Mouse (Mus musculus) heart, embryonic 14.5 days (tissue): Measurements from ENCODE around the gene Hist2h2aa2. TPM values are rescaled to one million over a fixed set of nuclear protein-coding genes. Genes with fewer than 3 reads are reported as not detected.
"Not testable (repeated sequence)": the region's sequence is repeated elsewhere in the genome, so short reads cannot be mapped to it uniquely, and the experiment has no call there.

Experiments
- ATAC-seq: fragments of 200-750 bp; cut with Nextera tagmentation; 2 replicates; pipeline ENCODE4 v1.8.0; 2017; ENCODE audit warnings: low read depth, moderate TSS enrichment; ENCODE audit not compliant: insufficient number of reproducible peaks, insufficient read depth, low FRiP score
- H3K27ac ChIP-seq, 2 experiments: fragments of 200-500 bp in 1 of 2; fragments of 300-500 bp in 1 of 2; sonication (generic) in 1 of 2; replicated peaks in 1 of 2; 2 replicates each; pipeline ENCODE4 v1.5.1; 2012 to 2014; ENCODE audit warnings: low read depth in 2 of 2, low read length in 2 of 2, control low read depth in 1 of 2, mild to moderate bottlenecking in 1 of 2, mixed read lengths in 1 of 2; ENCODE audit not compliant: control insufficient read depth in 1 of 2, insufficient read depth in 1 of 2
- H3K27me3 ChIP-seq: fragments of 300-500 bp; sonication (generic); 2 replicates; pipeline ENCODE4 v1.6.1; 2014; ENCODE audit warnings: mild to moderate bottlenecking, low read length, control low read depth; ENCODE audit not compliant: control insufficient read depth, insufficient read depth
- H3K36me3 ChIP-seq: fragments of 300-500 bp; sonication (generic); 2 replicates; pipeline ENCODE4 v1.6.1; 2014; ENCODE audit warnings: mild to moderate bottlenecking, control low read depth, low read length, mixed read lengths; ENCODE audit not compliant: control insufficient read depth, insufficient read depth
- H3K4me1 ChIP-seq, 2 experiments: fragments of 200-500 bp in 1 of 2; fragments of 300-500 bp in 1 of 2; sonication (generic) in 1 of 2; 2 replicates each; pipeline ENCODE4 v1.6.1; 2012 to 2014; ENCODE audit warnings: low read length in 2 of 2, control low read depth in 1 of 2, mixed read lengths in 1 of 2; ENCODE audit not compliant: control insufficient read depth in 2 of 2, insufficient read depth in 2 of 2
- H3K4me2 ChIP-seq: fragments of 300-500 bp; sonication (generic); 2 replicates; pipeline ENCODE4 v1.6.1; 2014; ENCODE audit warnings: mild to moderate bottlenecking, low read length
- H3K4me3 ChIP-seq, 2 experiments: fragments of 200-500 bp in 1 of 2; fragments of 300-500 bp in 1 of 2; sonication (generic) in 1 of 2; 2 replicates each; pipeline ENCODE4 v1.5.1; 2012 to 2014; ENCODE audit warnings: low read length in 2 of 2, mild to moderate bottlenecking in 2 of 2, control low read depth in 1 of 2, low read depth in 1 of 2, moderate library complexity in 1 of 2; ENCODE audit not compliant: control insufficient read depth in 1 of 2, insufficient read depth in 1 of 2
- H3K9ac ChIP-seq: fragments of 300-500 bp; sonication (generic); 2 replicates; pipeline ENCODE4 v1.6.1; 2014; ENCODE audit warnings: mild to moderate bottlenecking, low read length
- H3K9me3 ChIP-seq: fragments of 300-500 bp; sonication (generic); 2 replicates; pipeline ENCODE4 v1.6.1; 2016; ENCODE audit warnings: low read length, control low read depth; ENCODE audit not compliant: control insufficient read depth
- WGBS: fragments of 180-500 bp; shearing (Covaris S2); extraction: QIAGEN DNeasy Blood & Tissue Kit; methylation state at CpG from one replicate; pipeline ENCODE4 v1.1.7; 2014; 5-methylcytosine and 5-hydroxymethylcytosine counted together
- polyA plus RNA-seq: library from polyadenylated mRNA; unstranded; fragments of >200 nt; fragmentation: Nextera tagmentation; extraction: Ambion mirVana; gene quantifications from 2 replicates; pipeline ENCODE4 v1.2.1, GENCODE M21; 2014

Hist2h2aa2 gene
- polyA plus RNA-seq, 1 experiment from 2014 or later, result 34.6 TPM

DNA sequence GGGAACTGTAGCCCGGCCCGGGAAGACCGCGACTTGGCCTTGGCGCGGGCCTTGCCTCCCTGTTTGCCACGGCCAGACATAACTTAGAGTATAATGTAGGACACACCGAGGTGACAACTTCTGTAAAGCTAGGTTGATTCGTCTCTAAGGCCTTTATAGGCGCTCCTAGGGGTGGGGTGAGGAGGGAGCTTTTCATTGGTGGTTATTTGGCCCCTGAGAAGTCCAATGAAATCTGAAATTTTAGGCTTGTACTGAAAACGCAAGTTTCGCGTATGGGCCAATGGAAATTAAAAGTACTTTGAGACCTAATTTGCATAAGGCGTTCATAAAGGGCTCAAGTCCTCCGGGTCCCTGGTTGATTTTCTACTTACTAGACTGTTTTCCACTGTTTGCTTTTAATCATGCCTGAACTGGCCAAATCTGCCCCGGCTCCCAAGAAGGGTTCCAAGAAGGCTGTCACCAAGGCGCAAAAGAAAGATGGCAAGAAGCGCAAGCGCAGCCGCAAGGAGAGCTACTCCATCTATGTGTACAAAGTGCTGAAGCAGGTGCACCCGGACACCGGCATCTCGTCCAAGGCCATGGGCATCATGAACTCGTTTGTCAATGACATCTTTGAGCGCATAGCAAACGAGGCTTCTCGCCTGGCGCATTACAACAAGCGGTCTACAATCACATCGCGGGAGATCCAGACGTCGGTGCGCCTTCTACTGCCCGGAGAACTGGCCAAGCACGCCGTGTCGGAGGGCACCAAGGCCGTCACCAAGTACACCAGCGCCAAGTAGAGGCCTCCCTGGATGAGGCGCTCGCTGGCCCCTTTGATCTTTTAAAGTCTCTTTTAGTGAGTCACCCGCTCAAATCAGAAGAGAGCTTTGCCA, 19.1 kb downstream of the Hist2h2aa2 start, which contains the start of the genes Hist2h2ac and Hist2h2be:
Gene Hist2h2ac (minus strand): TSS at position 116 of the 875 bp plus-strand sequence.
Gene Hist2h2be (plus strand): TSS at position 355 of the 875 bp plus-strand sequence.
- peak within 1 kb of the TSS; percentile 76 for H3K4me2 ChIP-seq
- peak within 1 kb of the TSS; percentile 93 for H3K9ac ChIP-seq
- H3K4me3 ChIP-seq, result peak within 1 kb of the TSS; percentile 60 to 72
- WGBS, result 1% methylated on average over 43 of the region's 43 CpGs
- peak within 1 kb of the TSS; percentile 95 to 100 for H3K27ac ChIP-seq
- no peaks in the 10 kb centered on the region for H3K27me3 ChIP-seq
- peak; percentile 86 for ATAC-seq
- H3K36me3 ChIP-seq, result no peaks in the 10 kb centered on the region
- peaks cover 9 to 30% of the 10 kb centered on the region in 2 experiments for H3K4me1 ChIP-seq
- H3K9me3 ChIP-seq, result no peaks in the 10 kb centered on the region

DNA sequence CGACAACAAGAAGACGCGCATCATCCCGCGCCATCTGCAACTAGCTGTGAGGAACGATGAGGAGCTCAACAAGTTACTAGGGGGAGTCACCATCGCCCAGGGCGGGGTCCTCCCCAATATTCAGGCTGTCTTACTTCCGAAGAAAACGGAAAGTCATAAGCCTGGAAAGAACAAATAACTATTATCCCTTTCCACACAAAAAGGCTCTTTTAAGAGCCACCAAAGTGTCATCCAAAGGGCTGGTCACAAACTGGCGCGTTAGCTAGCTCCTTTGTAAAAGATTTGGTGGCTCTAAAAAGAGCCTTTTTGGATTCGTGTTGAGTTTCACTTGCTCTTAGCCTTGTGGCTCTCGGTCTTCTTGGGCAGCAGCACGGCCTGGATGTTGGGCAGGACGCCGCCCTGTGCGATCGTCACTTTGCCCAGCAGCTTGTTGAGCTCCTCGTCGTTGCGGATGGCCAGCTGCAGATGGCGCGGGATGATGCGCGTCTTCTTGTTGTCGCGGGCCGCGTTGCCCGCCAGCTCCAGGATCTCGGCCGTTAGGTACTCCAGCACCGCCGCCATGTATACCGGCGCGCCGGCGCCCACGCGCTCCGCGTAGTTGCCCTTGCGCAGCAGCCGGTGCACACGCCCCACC, 19.8 kb downstream of the Hist2h2aa2 start:
- Histone ChIP-seq H3K4me2 (peak overlapping the region; percentile 76), H3K9ac (peak overlapping the region; percentile 93), H3K27ac (peak overlapping the region; percentile 95 to 100), H3K4me3 (peak overlapping the region; percentile 60 to 72), H3K4me1 (peaks cover 9 to 27% of the 10 kb centered on the region in 2 experiments)
- H3K36me3 ChIP-seq, H3K9me3 ChIP-seq, ATAC-seq, H3K27me3 ChIP-seq: not testable (repeated sequence)
- under 1% methylated on average over 33 of the region's 47 CpGs for WGBS

DNA sequence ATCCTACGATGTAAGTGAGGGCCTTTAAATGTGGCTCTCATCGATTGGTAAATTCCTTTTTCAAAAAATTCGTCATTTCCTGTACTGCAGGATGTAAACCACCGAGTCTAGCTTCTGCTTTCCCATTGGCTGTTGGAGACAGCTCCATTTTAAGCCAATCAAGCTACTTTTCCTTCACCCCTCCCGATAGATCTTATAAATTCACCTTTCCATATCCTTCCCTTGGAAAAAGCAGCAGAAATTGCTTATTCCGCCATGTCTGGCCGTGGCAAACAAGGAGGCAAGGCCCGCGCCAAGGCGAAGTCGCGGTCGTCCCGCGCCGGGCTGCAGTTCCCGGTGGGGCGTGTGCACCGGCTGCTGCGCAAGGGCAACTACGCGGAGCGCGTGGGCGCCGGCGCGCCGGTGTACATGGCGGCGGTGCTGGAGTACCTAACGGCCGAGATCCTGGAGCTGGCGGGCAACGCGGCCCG, 20.4 kb downstream of the Hist2h2aa2 start, which contains the start of the genes Bola1 and Hist2h2ab:
Gene Bola1 (minus strand): TSS at position 49 of the 470 bp plus-strand sequence.
Gene Hist2h2ab (plus strand): TSS at position 205 of the 470 bp plus-strand sequence.
- under 1% methylated on average over 37 of the region's 37 CpGs for WGBS

DNA sequence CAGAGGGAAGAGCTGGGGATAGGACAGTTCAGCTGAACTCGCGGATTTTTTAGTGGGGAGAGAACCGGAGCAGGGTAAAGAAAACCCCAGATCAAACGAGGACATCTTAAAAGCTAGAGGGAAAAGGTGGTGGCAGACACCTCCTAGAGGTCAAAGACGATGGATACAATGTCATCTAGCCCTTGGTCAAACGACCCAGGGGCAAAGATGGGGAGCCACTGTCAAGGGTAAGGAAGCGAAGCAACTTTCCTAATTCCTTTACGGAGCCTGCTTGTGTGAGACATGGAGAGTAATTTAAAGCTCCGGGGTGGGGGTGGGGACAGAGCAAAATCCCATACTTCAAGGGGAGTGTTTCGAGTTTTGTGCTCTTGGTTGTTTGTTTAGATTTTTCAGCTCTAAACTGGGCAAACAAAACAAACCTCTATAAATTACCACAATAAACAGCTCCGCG, 20.9 kb downstream of the Hist2h2aa2 start:
- Histone ChIP-seq H3K9me3 (no peaks in the 10 kb centered on the region), H3K27me3 (no peaks in the 10 kb centered on the region), H3K4me2 (peak overlapping the region; percentile 76), H3K27ac (peak overlapping the region; percentile 95 to 100), H3K36me3 (no peaks in the 10 kb centered on the region), H3K9ac (peak overlapping the region; percentile 93), H3K4me3 (peak overlapping the region; percentile 60 to 72), H3K4me1 (peaks cover 9 to 27% of the 10 kb centered on the region in 2 experiments)
- 2% methylated on average over 12 of the region's 12 CpGs for WGBS
- ATAC-seq, result no peak

More for the DNA sequence above, 20.4 kb downstream of the Hist2h2aa2 start, which contains the start of the genes Bola1 and Hist2h2ab:
- peak within 1 kb of the TSS; percentile 76 for H3K4me2 ChIP-seq
- no peaks in the 10 kb centered on the region for H3K36me3 ChIP-seq
- H3K27me3 ChIP-seq, result no peaks in the 10 kb centered on the region
- peaks cover 9 to 27% of the 10 kb centered on the region in 2 experiments for H3K4me1 ChIP-seq
- ATAC-seq, result peak; percentile 67
- H3K9me3 ChIP-seq, result no peaks in the 10 kb centered on the region
- H3K4me3 ChIP-seq, result peak within 1 kb of the TSS; percentile 60 to 72
- H3K9ac ChIP-seq, result peak within 1 kb of the TSS; percentile 93
- H3K27ac ChIP-seq, result peak within 1 kb of the TSS; percentile 95 to 100

DNA sequence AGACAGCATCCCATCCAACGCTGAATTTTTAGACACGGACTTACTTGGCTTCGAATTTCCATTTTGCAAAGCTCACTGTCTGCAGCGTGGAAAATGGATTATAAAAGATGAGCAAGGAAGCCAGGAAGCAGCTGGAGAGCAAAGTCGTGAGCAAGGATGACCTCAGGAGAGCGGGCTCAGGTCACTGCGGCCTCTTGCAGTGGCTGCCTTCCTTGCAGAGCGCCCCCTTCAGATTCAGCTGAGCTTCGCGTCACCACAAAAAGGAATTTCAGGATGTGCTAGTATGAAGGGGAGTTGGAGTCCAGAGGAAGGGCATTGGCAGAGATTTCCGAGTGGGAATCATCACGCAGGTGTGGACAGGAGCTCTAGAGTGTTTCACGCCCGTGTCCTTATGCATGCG, 30.8 kb downstream of the Hist2h2aa2 start:
- H3K9ac ChIP-seq, result peak overlapping the region; percentile 25; the same call in 1 of the 2 replicates
- H3K36me3 ChIP-seq, result no peaks in the 10 kb centered on the region
- H3K27ac ChIP-seq, result no peak overlapping the region
- H3K27me3 ChIP-seq, result 0 out of 2 replicates have a peak, but pooled peaks cover 4% of the 10 kb centered on the region
- no peaks in the 10 kb centered on the region for H3K9me3 ChIP-seq
- no peak overlapping the region for H3K4me2 ChIP-seq
- no peak for ATAC-seq
- peaks cover 0 to 3% of the 10 kb centered on the region in 2 experiments; a peak in 1 of 4 replicates for H3K4me1 ChIP-seq
- H3K4me3 ChIP-seq, result no peak overlapping the region
- WGBS, result 23% methylated on average over 15 of the region's 15 CpGs

DNA sequence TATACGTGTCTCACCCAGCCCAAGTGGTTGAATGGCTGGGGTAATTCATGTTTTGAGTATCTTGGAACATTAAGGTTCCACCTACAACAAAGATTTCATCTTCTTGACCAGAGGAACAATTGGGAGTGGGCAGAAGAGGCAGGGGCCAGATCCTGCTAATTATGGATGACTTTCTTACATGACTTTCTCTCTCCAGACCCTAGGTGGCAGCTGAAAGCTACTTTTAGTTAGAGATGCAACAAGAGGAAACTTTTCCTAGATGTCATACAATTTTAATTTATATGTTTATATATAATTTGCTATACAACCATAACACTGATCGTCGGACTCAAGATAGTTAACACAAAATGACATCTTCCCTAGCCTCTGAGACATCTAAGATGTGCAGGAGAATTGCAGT, 32.3 kb downstream of the Hist2h2aa2 start:
- H3K27me3 ChIP-seq, result no peaks in the 10 kb centered on the region
- no peak overlapping the region for H3K9ac ChIP-seq
- no peaks in the 10 kb centered on the region for H3K9me3 ChIP-seq
- 81% methylated on average over 3 of the region's 3 CpGs for WGBS
- no peak overlapping the region for H3K27ac ChIP-seq
- ATAC-seq, result no peak
- H3K4me3 ChIP-seq, result no peak overlapping the region
- H3K4me2 ChIP-seq, result no peak overlapping the region
- peaks cover 0 to 3% of the 10 kb centered on the region in 2 experiments; a peak in 1 of 4 replicates for H3K4me1 ChIP-seq
- H3K36me3 ChIP-seq, result no peaks in the 10 kb centered on the region

DNA sequence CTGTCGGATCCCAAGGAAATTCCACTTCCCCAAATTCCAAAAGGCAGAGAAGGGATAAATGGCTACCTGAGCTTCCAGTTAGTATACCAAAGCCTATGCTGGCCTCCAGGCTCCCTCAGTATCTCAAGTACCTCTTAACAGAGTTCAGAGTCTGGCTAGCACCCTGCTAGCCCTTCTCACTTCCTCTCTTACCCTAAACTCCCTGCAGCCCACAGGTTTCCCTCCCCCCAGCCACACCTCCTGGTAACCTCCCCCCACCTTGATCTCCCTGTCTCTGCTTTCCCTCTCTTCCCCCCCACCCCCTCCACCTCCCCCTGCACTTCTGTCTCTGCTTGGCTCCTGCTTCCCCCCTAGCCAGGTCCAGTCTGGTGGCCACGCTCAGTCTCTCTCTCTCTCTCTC, 40.3 kb downstream of the Hist2h2aa2 start:
- no peaks in the 10 kb centered on the region for H3K9me3 ChIP-seq
- H3K36me3 ChIP-seq, result peaks cover under 1% of the 10 kb centered on the region; the same call in 1 of the 2 replicates
- H3K4me3 ChIP-seq, result no peak overlapping the region
- no peak overlapping the region for H3K9ac ChIP-seq
- H3K27me3 ChIP-seq, result no peaks in the 10 kb centered on the region
- no peak for ATAC-seq
- H3K4me1 ChIP-seq, result peaks cover 7 to 11% of the 10 kb centered on the region in 2 experiments
- no peak overlapping the region for H3K4me2 ChIP-seq
- H3K27ac ChIP-seq, result no peak overlapping the region
- WGBS, result 22% methylated on average over 2 of the region's 2 CpGs
